Mouse (Mus musculus): ENCODE measurements around the gene Chd9. TPM values are rescaled to one million over a fixed set of nuclear protein-coding genes. Genes with fewer than 3 reads are reported as not detected.

Chd9 gene
- total RNA-seq, 2 experiments from 2014 or later, result 236 to 287 TPM

DNA sequence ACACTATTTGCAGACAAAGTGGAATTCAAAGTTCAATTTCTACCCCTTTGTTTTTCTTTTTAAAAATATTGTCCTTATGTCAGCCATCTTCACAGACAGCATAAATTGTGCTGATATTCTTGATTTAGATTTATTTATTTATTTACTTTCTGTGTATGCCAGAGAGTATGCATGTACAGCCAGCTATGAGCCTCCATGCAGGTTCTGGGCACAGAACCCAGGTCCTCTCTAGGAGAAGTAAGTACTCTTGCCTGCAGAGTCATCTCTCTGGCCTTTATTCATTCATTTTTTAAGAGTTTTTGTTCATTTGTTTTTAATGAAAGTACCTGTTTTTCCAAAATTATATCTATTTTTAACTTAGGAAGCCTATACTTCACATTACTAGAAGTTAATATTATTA lies 129.6 kb downstream of the Chd9 start:
- no peak for DNase-seq (ENCODE audit: extremely low spot score in 1 of 2, low spot score in 1 of 2)

DNA sequence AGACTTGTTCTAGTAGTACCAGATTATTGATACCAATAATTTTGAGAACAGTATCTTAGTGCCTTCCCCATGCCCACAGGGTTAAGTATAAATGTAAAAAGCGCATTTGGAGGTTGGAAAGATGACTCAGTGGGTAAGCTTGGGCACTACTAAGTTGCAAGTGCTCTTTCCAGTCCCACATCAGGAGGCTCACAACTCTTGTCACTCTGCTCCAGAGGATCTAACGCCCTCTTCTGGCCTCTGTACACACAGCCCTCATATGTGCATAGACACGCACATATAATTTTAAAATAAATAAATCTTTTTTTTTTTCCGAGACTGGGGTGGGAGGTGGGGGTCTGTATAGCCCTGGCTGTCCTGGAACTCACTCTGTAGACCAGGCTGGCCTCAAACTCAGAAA lies 131.6 kb downstream of the Chd9 start:
- no peak for DNase-seq (ENCODE audit: extremely low spot score in 1 of 2, low spot score in 1 of 2)

DNA sequence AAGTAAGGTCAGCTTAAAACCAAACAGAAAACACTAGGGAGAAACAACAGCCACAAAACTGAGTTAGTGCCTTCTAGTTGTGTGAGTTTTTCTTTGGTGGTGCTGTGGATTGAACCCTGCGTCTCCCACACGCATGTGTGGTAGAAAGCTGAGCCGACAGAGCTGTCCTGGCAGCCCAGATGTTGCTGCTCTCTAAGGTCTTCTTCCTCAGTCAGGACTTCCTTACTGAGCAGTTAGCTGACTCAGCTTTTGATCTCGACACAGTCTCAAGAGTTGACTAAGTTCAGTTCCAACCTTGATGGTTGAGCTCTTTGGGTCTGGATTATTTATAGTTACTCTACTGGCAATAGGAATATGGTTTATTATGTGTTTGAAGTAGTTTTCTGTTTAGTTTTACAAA lies 133.5 kb downstream of the Chd9 start:
- DNase-seq (ENCODE audit: extremely low spot score in 1 of 2, low spot score in 1 of 2), result no peak

GRCm38 (mm10) chr8:90964044-90964443 lies 135.9 kb downstream of the Chd9 start:
- DNase-seq (ENCODE audit: extremely low spot score in 1 of 2, low spot score in 1 of 2), result no peak

DNA sequence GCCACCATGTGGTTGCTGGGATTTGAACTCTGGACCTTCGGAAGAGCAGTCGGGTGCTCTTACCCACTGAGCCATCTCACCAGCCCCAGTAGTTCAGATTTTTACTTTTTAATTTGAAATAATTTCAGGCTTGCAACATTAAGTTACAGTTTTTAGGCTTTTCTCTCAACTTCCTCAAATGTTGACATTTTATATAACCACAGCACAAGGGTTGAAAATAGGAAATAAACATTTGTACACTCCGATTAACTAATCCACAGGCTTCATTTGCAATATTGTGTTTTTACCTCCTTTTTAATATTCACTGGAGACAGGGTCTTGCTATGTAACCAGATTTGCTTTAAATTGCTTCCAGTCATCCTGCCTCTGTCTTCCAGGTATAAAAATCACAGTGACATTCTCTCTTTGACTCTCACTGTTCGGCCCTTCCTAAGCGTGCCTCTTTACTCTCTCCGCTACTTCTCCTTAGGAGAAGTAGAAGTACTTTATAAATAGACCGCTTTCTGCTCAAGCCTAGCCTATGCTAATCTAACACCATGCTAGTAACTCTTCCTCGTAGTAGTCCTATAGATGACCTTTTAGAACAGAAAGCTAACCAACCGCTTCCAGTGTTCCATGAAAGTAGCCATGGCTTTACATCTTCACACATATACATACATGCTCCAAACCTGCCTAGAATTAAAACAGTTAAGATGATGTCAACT lies 137.5 kb downstream of the Chd9 start:
- no peak for DNase-seq (ENCODE audit: extremely low spot score in 1 of 2, low spot score in 1 of 2)

GRCm38 (mm10) chr8:90968307-90968706 lies 140.2 kb downstream of the Chd9 start:
- DNase-seq (ENCODE audit: extremely low spot score in 1 of 2, low spot score in 1 of 2), result no peak

- DNase-seq (ENCODE audit: extremely low spot score in 1 of 2, low spot score in 1 of 2), result no peak
These were observed 148.8 kb downstream of the Chd9 start for GRCm38 (mm10) chr8:90976960-90977371.

DNA sequence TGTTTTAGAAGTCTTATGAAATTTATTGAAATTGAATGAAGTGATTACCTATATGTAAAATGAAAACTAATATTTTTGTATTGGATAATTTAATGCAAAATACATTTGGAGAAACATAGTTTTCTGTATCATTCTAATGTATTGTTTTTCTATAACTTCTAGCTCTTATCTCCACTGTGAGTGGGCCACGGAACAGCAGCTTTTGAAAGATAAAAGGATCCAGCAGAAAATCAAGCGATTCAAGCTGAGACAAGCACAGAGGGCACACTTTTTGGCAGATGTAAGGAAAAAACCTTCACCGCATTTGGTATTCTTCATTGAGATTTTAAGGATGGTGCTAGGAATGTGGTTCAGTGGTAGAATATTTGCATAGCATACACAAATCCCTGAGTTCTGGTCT lies 150.6 kb downstream of the Chd9 start:
- DNase-seq (ENCODE audit: extremely low spot score in 1 of 2, low spot score in 1 of 2), result no peak

- no peak for DNase-seq (ENCODE audit: extremely low spot score in 1 of 2, low spot score in 1 of 2)
These were observed 151.1 kb downstream of the Chd9 start for GRCm38 (mm10) chr8:90979295-90979694.

DNA sequence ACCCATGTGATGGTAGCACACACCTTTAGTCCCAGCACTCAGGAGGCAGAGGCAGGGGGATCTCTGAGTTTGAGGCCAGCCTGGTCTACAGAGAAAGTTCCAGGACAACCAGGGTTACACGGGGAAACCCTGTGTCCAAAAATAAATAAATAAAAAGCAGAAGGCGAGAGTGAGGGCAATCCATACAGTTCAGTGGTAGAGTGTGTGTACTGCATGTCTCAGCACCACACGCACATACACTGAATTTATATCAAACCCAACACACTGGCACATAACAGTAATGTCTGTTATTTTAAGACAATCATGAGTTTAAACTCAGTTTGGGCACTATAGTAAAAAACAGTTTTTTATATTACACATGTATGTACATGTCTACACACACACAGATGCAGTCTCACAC lies 153.9 kb downstream of the Chd9 start:
- no peak for DNase-seq (ENCODE audit: extremely low spot score in 1 of 2, low spot score in 1 of 2)

DNA sequence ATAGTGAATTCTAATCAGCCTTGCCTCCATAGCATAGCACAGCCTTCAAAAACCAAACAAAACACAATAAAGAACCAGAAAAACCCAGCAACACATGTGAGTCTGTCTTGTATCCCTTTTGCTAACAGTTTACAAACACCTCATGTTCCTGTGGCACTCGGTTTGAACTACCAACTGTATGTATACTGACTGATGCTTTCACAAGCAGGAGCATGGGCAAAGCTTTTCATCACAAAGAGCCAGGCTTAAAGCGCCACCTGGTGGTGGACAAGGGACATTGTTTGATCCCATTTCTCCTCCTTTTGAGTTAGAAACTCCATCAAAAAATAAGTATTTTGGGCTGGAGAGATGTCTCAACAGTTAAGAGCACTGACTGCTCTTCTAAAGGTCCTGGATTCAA lies 191.6 kb downstream of the Chd9 start:
- DNase-seq (ENCODE audit: extremely low spot score in 1 of 2, low spot score in 1 of 2), result peak; percentile 36 to 75

DNA sequence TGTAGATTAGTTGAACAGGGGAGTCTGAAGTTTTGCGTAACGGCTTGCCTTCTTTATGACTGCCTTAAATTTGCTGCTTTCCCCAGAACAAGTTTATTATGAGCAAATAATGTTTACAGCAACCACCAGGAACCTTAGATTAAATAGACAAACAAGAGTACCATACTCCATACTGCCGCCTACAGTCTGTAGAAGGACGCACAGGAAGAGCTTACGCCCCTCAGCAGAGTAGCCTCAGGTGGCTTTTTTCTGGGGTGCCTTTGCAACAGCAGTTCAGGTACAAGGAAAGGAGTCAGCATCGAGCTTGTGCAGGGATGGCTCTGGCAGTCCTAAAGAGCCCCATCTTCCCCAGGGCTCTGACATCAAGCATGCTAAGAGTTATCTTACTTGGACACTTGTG lies 206.3 kb downstream of the Chd9 start:
- DNase-seq (ENCODE audit: extremely low spot score in 1 of 2, low spot score in 1 of 2), result no peak

GRCm38 (mm10) chr8:91036905-91037304 lies 208.8 kb downstream of the Chd9 start:
- no peak for DNase-seq (ENCODE audit: extremely low spot score in 1 of 2, low spot score in 1 of 2)

DNA sequence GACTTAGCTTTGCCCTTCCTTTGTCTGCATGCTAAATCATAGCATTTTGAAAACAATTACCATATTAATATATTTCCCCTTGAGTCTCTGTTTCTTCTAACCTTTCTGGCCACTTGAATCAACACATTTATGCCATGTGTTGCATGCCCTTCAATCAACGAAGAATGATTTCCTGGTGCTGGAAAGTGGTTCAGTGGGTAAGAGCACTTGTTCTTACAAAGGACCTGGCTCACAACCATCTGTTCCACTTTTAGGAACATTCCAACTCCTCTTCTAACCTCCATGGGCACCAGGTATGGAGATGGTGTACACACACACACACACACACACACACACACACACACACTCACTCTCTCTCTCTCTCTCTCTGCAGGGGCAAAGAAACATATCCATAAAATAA lies 210.5 kb downstream of the Chd9 start:
- no peak for DNase-seq (ENCODE audit: extremely low spot score in 1 of 2, low spot score in 1 of 2)

GRCm38 (mm10) chr8:91046370-91046769 lies 218.2 kb downstream of the Chd9 start:
- no peak for DNase-seq (ENCODE audit: extremely low spot score in 1 of 2, low spot score in 1 of 2)

DNA sequence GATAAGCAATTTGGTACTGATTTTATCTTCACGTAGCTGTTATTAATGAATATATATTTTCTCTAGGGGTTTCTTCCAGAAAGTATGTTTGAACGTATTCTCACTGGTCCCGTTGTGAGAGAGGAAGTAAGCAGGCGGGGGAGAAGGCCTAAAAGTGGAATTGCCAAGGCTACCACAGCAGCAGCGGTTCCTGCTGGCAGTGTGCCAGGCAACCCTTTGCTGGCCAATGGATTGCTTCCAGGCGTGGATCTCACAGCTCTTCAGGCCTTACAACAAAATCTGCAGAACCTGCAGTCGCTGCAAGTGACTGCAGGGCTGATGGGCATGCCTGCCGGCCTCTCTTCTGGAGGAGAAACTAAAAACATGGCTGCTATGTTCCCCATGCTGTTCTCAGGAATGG lies 222.9 kb downstream of the Chd9 start:
- peak in 1 of 2 experiments; percentile 69 for DNase-seq (ENCODE audit: extremely low spot score in 1 of 2, low spot score in 1 of 2)

GRCm38 (mm10) chr8:91054418-91054817 lies 226.3 kb downstream of the Chd9 start:
- no peak for DNase-seq (ENCODE audit: extremely low spot score in 1 of 2, low spot score in 1 of 2)

- DNase-seq (ENCODE audit: extremely low spot score in 1 of 2, low spot score in 1 of 2), result no peak
These were observed 228.7 kb downstream of the Chd9 start for GRCm38 (mm10) chr8:91056848-91057247.

- DNase-seq (ENCODE audit: extremely low spot score in 1 of 2, low spot score in 1 of 2), result no peak
These were observed 231.0 kb downstream of the Chd9 start for GRCm38 (mm10) chr8:91059086-91059578.

DNA sequence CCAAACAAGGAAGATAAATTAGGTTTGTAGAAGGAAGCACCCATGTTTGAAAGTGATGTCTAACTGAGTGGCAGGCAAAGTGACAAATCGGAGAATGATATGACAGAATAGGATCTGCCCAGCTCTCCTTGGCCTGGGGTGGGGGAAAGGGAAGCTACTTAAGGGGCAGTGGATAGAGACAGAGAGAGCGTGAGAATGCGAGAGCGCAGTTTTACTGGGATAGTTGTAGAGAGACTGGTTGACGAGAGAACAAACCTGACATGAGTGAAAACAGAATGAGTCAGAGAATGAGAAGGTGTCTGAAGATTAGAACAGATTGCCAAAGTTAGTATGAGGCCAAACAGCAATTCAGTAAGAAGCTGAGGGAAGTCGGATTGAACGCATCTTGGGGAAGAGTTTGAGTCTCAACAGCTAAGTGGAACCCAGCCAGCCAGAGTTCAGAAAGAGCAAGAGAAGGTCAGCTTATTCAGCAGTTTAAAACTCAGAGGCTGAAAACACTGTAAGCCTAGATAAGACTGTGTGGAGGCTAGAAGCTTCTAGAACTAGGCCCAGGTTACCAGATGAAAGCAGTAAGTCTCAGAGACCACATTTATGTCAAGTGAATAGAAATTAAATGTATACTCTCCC lies 231.8 kb downstream of the Chd9 start:
- no peak for DNase-seq (ENCODE audit: extremely low spot score in 1 of 2, low spot score in 1 of 2)

DNA sequence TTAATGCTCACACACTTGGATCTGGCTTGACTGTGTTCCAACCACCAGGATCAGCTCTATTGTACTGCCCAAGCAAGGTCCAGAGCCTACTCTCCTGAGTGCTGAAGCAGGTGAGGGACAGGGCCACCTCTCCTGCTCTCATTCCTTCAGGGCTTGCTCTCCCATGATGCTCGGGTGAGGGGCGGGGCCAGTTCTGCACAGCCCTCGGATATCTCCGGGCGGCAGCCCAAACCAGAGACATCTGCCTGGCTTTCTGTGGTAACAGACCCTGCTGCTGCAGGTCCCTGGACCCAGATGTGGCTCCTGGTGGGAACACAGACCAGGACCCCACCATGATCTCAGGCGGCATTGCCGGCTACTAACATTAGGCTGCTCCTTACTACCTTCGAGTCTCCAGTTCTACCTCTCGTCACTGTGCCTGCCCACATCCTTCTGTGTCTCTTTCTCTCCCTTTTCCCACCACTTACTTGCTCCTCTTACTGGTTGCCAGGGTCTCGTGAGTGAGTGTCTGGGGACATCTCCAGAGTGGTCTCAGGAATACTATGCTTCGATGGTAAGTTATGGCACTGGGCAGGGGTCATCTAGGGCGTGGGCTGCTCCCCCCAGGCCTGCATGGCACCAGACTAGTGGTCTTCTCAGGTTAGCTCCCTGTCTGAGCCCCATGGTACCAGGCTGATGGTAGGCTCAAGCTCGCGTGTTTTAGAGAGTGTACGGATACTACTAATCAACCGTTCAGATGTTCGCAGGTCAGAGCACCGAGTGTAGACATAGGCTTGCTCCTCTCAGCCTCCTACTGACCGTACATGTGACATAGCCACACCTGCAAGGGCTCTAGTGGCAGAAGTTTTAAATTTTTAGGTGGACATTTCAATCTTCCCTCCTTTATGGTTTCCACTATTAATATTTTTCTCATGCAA lies 232.7 kb downstream of the Chd9 start:
- no peak for DNase-seq (ENCODE audit: extremely low spot score in 1 of 2, low spot score in 1 of 2)

Data from layer of hippocampus, postnatal 25 days (tissue).